Mouse (Mus musculus) adrenal gland, adult (tissue): ENCODE measurements around the gene Klk12.

Experiments used
- DNase-seq, 2 experiments: peaks; one replicate each; pipeline ENCODE4 v3.0.0; 2022 to 2023; ENCODE audit warnings: low spot score in 1 of 2; ENCODE audit not compliant: inconsistent age in 2 of 2

The Klk12 gene

DNA sequence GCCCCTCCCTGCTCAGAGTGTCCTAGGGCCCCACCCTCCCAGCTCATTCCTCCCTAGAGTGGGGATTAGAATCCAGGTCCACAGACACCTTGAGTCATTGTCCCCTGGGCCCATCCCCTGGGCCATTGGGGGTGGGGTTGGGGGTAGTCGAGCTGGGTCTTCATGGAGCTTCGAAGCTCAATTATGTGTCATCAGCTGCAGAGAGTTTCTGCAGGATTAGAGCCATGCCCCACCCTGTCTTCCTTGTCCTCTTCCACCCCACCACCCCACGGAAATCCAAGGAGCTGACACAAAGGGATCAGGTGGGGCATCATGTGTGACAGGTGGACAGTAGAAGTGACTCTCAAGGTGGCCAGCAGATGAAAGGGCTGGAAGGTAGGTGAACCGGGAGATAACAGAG, at the start of gene Klk12:
Gene Klk12 (plus strand): TSS at position 301 of the 400 bp plus-strand sequence.
- no peak for DNase-seq

DNA sequence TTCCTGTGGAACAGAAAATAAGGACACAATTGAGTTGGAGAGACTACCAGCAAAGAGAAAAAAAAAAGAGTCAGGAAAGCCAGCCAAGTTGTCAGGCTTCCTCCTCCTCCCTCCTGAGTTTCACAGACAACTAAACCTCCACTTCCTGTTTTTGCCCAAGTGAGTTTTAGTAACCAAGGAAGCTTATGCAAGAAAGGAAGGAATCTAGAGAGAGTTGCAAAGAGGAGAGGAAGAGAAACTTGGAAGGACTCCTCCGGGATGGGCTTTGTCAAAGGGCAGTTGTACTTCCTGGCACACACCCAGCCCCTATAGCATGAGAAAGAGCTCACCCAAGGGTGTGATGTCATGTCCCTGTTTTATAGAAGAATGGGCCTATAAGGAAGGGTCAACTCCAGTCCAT, 20.9 kb upstream of the Klk12 start:
- DNase-seq: peak in 1 of 2 experiments; percentile 42

DNA sequence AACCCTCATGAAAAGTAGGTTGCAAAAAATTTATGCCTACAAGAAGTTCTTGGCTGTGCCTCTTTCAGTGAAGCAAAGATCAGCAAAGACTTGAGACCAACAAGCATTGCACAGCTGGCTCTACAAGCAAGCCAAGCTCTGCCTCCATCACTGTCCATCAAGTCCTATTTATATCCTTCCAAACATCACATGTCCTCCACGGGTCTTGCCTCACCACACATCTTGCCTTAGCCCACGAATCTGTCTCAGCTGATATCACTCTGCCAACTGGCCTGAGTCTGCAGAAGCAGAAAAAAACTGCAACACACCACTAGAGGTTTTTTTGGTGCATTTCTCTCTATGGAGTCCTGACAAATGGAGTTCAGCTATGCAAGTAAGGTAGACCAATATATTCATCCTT, 15.9 kb upstream of the Klk12 start:
- no peak for DNase-seq

DNA sequence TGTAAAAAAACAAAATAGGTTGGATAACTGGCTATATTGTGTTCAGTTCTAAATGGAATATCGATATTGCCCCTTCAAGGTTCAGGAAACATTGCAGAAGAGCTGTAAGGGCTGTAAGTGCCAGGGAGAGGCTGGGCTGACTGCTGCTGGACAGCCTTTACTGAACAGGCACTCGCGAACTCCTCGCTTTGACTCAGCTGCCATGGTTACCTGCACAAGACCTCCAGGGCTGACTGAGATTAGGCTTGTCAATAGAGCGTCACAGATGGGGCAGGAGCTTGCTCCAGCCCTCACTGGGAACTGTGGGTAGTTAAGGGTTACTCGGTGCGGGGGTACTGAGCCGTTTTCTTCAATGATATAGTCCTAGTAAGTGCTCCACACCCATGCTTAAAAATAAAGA, 2.2 kb upstream of the Klk12 start:
- DNase-seq: no peak

DNA sequence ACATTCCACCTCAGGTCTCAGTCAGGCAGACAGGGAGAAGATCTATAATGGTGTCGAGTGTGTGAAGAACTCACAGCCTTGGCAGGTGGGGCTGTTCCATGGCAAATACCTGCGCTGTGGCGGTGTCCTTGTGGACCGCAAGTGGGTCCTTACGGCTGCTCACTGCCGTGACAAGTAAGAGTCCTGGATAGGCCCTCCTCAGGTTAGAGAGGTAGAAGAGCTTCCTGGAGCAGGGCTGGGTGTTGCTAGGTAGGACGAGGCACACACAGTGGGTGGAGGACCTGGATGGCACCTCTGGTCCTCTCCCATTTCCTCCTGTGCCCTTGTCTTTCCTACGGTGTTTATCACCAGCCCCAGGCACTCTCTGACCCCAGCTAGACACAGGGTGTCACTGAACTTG, 939 bp downstream of the Klk12 start:
- DNase-seq: no peak

DNA sequence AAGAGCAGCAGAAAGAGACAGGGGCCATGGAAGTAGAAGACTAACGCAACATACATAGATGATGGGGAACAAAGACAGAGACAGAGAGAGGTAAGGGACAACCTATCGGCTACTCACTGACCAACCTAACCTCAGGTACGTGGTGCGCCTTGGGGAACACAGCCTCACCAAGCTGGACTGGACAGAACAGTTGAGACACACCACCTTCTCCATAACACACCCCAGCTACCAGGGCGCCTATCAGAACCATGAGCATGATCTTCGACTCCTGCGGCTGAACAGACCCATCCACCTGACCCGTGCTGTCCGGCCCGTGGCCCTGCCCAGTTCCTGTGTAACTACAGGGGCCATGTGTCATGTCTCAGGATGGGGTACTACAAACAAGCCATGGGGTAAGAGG, 2.0 kb downstream of the Klk12 start:
- DNase-seq: no peak

DNA sequence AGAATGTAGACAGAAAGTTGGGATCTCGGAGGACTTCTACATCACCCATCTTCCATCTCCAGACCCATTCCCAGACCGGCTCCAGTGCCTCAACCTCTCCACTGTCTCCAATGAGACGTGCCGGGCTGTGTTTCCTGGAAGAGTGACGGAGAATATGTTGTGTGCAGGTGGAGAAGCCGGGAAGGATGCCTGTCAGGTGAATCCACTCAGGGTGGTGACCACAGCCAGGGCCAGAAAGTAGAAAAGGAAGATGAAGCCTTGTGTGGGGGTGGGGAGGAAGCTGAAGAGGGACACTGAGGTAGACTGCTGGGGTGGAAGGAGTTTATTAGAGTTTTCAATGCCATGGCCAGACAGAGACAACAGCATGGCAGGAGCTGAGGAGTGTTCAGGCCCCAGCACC, 3.2 kb downstream of the Klk12 start:
- no peak for DNase-seq

DNA sequence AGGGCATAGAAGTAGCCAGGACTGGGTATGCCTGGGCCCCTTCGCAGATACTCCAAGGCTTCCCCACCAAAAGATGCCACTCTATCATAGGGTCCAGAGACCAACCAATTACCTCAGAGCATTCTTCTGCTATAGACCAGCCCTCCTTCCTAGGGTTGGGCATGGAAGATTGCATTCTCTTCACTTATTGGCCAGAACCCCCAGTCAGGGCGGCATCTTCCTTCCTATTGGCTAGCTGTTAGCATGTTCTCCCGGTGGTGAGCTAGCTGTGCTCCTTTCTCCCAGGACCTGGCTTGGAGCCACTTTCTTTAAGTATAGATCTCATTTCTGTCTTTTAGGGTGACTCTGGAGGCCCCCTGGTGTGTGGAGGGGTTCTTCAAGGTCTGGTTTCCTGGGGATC, 4.2 kb downstream of the Klk12 start:
- DNase-seq: no peak

DNA sequence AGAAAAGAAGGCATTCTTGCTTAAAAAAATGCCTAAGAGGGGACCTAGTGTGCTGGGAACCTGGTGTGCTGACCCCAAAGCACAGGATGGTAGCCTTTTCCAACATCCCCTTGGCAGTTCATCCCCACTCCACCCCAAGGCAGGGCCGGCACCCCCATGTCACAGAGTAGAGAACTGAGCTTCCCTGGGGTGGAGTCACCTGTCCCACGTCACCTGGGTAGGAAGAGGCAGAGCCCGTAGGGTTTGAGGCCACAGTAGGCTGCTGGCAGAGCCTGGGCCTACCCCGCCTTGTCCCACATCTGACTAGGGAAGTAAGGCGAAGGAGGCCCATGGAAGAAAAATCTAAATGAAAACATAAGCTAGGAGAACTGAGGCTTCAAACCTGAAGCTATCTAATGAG, 5.7 kb downstream of the Klk12 start, which contains the start of gene Klk11:
Gene Klk11 (plus strand): TSS at position 241 of the 400 bp plus-strand sequence.
- no peak for DNase-seq

DNA sequence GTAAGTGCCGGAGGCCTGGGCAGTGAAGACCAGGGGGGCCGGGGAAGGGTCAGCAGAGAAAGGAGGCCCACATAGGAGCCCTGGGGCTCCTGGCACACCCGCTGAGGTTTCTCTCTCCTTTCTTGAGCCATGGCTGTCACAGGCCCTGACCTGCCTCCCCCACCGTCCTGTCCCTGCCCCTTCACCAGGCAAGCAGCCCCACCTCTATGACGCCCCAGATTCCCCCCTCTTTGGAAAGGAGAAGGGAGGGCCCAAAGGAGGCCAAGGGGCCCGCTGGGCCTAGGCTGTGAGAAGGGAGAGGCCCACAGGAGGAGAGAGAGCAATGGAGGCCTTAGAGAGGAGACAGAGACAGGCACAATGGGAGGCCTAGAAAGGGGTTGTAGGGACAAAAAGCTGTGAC, 6.1 kb downstream of the Klk12 start:
- DNase-seq: no peak

DNA sequence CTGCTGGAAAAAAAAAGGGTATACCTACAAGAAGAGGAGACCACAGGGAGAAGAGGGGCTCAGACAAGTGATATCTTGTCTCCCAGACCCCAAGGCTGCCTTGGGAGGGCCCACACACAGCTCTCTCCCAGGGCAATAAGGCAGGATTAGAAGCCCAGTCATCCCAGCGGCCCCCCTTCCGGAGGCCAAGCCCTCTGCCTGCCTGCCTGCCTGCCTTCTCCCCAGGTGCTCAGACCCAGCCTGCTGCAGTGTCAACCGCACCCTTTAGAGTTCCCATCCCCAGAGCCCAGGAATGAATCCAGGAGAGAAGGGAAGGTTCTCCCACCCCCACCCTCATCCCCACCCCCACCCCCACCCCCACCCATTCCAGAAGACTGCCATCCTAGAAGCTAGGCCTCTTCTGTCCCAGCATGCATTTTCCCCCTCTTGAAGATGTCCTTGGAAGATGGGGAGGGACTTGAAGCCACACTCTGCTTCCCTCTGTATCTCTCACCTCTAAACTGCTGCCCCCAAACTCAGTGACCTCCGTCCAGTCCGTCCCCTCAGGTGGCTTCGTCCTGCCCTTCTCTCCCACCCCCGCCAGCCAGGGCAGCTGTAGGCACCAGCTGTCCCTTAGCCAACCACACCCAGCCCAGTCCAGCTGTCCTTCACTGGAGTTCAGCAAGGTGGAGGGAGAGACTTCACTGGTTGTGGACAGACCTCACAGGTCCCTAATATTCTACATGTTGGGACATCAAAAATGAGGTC, 6.8 kb downstream of the Klk12 start:
- no peak for DNase-seq

DNA sequence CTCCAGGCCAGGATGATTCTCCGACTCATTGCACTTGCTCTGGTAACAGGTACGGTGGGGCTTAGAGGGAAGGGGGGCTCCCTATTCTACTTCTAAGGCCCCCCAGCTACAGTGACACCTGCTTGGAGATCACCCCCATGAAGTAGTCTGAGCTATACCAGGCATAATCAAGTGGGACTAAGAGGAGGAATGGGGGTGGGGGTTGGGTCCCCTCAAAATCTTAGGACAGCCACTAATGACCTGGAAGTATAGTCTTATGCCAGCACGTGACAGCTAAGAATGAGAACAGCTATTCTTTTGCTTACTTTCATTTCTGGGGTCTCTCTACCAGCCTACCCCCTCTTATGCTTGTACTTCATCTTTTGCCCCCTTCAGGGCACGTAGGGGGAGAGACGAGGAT, 7.8 kb downstream of the Klk12 start:
- DNase-seq: no peak

DNA sequence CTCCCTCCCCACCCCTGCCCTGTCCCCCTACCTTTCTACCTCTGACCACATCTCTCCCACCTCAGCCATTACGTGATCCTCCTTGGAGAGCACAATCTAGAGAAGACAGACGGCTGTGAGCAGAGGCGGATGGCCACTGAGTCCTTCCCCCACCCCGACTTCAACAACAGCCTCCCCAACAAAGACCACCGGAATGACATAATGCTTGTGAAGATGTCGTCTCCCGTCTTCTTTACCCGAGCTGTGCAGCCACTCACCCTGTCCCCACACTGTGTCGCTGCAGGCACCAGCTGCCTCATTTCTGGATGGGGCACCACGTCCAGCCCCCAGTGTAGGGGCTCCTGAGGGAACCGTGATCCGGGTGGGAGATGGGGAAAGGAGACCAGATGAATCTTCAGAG, 8.7 kb downstream of the Klk12 start:
- DNase-seq: no peak

DNA sequence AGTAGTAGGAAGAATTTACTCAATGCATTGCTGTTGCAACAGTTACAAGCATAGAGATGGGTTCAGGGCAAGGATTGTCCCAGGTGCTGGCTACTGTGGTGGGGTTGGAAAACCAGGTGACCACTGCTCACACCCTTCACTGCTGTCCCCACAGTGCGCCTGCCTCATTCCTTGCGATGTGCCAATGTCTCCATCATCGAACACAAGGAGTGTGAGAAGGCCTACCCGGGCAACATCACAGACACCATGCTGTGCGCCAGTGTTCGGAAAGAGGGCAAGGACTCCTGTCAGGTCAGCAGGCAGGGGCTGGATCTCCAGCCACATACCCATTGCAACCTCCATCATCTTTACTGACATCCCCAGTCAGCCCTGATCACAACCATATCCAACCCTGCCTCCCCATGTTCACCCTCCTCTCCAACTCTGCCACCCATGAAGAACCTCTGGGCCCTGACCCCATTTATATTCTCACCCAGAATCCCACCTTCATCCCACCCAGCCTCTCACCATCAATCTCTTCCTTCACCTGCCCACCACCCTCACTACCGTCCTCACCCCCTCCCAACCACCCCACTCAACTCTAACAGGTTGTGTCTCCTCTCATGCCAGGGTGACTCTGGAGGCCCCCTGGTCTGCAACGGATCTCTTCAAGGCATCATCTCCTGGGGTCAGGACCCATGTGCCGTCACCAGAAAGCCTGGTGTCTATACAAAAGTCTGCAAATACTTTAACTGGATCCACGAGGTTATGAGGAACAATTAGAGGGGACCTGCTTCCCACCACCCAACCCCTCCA, 9.7 kb downstream of the Klk12 start:
- DNase-seq: no peak

DNA sequence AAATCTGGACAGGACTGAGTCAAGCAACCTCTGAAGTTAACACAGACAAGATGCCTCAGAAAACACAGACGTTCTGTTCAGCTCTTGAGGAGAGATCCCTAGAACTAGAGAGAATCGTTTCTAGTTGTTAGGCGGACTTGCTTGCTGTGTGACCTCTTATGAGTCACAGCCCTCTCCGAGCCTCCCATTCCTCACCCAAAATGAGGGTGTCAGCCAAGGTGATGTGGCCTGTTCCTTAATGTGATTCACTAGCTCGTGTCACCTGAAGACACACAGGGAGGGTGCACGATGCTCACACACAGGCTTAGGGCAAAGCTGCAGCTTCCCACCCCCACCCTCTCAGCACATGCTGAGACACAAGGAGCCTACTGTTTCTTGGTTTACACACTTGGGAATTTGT, 11.5 kb downstream of the Klk12 start:
- no peak for DNase-seq

DNA sequence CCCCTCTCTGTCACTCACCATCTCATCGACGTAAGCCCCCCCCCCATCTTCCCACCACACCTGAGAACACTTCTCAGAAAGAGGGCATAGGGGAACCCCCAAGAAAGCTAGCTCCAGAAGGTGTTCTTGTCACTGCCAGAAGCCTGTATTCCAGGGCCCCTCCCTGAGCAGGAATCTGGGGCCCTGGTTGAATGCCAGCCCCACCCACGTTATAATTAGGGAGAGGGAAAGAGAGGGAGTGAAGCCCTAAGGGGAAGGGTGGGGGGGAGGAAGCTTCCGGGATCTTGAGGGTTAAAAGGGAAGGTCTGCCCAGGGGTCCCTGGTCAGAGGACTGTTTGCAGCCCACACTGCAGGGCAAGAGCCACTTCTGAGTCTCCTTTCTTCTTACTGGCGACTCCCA, 12.0 kb downstream of the Klk12 start, which contains the start of gene Klk10:
Gene Klk10 (plus strand): TSS at position 290 of the 400 bp plus-strand sequence.
- DNase-seq: no peak

DNA sequence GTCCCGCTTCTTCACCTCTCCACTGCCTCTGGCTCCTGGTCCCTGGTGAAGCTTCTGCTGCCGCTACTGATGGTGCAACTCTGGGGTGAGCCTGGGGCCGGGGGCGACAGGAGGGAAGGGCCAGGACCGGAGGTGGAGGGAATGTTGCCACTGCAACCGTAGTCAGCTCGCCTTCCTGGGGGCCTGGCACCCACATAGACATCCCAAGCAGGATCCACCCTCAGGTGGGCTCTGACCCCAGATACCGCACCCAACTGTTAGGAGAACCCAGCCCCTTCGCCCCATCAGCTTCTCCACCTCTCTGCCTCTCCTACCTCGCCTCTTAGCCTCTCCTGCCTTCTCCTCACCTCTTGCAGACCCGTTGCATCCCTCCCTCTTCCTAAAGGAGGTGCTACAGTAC, 12.8 kb downstream of the Klk12 start:
- DNase-seq: no peak

DNA sequence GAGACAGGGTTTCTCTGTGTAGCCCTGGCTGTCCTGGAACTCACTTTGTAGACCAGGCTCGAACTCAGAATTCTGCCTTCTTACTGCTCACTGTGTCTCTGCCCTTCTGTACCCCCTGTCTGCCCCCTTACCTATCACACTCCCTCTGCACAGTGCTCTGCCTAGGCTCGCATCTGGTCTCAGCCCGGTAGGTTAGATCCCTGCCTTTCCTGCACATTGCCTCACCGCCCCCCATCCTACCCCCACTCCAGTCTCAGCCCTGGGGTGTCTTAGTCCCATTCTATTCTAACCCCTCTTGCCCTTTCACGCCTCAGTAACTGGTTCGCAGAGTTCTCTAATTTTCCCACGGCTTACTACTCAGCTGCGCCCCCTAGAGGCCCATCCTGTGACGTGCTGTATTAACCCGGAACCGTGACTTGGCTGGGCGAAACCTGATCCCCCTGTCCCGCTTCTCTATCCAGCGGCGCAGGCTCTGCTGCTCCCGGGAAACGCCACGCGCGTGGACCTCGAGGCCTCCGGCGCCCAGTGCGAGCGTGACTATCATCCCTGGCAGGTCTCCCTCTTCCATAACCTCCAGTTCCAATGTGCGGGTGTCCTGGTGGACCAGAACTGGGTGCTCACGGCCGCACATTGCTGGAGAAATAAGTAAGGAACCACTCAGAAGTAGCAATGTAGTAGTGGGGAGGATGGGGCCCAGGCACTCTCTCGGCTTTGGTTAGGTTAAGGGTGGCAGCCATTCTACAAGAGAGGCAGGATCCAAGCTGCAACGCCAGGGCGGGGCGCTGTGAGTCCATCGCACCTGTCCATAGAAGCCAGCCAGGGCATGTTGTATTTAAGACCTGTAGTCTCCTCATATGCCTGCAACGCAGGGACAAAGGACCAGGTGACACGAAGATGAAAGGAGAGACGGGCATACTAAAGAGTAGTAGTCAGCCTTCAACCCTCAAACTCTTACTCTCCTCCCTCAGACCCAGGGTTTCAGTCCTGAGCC, 13.9 kb downstream of the Klk12 start:
- peak; percentile 57 to 91 for DNase-seq

DNA sequence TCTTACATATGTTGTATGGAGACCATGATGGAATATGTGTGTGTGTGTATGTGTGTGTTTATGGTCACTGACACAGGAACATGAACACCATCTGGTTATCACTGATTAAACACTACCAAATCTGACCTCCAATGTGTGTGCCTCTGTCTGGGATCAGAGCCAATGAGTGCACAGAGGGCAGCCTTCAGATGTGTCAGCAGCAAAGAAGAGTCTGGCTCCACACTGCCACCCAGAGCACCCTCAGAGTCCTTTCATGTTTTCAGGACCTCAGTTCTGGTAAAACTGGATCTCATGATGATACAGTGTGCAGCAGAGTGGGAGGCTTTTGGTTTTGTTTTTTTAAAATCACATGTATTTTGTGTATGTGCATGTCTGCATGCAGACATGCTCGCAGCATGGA, 16.6 kb downstream of the Klk12 start:
- DNase-seq: peak; percentile 39 to 75

DNA sequence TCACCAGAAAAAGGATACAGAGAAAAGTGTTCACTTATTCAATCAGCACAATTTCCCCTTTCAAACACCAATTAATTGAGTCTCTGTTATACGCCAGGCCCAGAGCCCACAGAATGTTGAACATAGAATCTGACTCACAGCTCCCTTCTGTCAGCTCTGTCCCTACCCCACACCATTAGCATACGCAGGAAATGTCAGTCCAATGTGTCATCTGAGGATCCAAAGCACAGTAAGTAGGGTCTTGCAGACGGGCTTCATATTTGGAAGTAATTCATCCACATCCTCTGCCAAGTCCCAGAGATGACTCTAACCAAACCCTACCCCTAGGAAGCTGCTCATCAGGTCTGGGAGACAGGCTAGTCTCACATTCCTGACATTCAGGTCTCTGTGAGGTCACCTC, 19.4 kb downstream of the Klk12 start:
- no peak for DNase-seq

DNA sequence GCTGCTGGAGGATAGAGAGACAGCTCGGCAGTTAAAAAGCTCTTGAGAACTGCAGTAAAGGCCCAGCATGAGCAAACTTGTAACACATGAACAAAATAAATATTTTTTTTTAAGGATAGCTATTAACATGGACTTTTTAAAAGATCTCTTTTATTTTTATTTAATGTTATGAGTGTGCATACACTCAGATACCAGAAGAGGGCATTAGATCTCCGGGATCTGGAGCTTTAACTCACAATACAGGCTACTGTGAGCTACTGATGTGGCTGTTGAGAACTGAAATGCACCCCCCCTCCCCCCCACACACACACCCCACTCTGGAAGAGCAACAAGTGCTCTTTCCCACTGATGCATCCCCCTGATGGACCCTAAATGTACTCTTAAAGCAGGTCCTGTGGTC, 20.6 kb downstream of the Klk12 start:
- no peak for DNase-seq
